Mouse (Mus musculus) C2C12 (cell line): ENCODE measurements around the gene Dnaja4. TPM values are rescaled to one million over a fixed set of nuclear protein-coding genes. Genes with fewer than 3 reads are reported as not detected.

Experiments
- H3K27me3 ChIP-seq: one replicate; pipeline ENCODE4 v1.6.1; 2011; ENCODE audit not compliant: control insufficient read depth, insufficient read depth, insufficient read length
- H3K36me3 ChIP-seq: one replicate; pipeline ENCODE4 v1.6.1; 2011; ENCODE audit not compliant: control insufficient read depth, insufficient read depth
- H3K4me3 ChIP-seq: one replicate; pipeline ENCODE4 v1.5.1; 2011; ENCODE audit warnings: mild to moderate bottlenecking, control low read depth; ENCODE audit not compliant: poor library complexity, insufficient read depth, severe bottlenecking
- H3K79me2 ChIP-seq: one replicate; pipeline ENCODE4 v1.6.1; 2011; ENCODE audit not compliant: control insufficient read depth, insufficient read depth
- H3K79me3 ChIP-seq: one replicate; pipeline ENCODE4 v1.6.1; 2011; ENCODE audit warnings: low read depth, control low read depth
- H3ac ChIP-seq: one replicate; pipeline ENCODE3; 2011; ENCODE audit warnings: low read depth; ENCODE audit not compliant: control insufficient read depth, insufficient read length
- CEBPB ChIP-seq: IDR thresholded peaks from one replicate; pipeline ENCODE4 v1.6.1; 2011; ENCODE audit warnings: low read depth, mild to moderate bottlenecking, control low read depth, moderate library complexity
- CTCF ChIP-seq: IDR thresholded peaks from one replicate; pipeline ENCODE4 v1.5.1; 2011; ENCODE audit not compliant: control insufficient read depth, insufficient read depth, insufficient read length
- FOSL1 ChIP-seq: IDR thresholded peaks from one replicate; pipeline ENCODE4 v1.8.0; 2011; ENCODE audit warnings: mild to moderate bottlenecking, low read length; ENCODE audit not compliant: poor library complexity, insufficient read depth, severe bottlenecking
- MAX ChIP-seq: IDR thresholded peaks from one replicate; pipeline ENCODE4 v1.6.1; 2011; ENCODE audit warnings: mild to moderate bottlenecking, control low read depth
- MYOD1 ChIP-seq: IDR thresholded peaks from one replicate; pipeline ENCODE4 v1.6.1; 2011; ENCODE audit warnings: low read depth; ENCODE audit not compliant: control insufficient read depth, insufficient read length
- MYOG ChIP-seq: IDR thresholded peaks from one replicate; pipeline ENCODE4 v1.6.1; 2011; ENCODE audit not compliant: control insufficient read depth, insufficient read length; ENCODE audit errors: extremely low read depth
- USF1 ChIP-seq: IDR thresholded peaks from one replicate; pipeline ENCODE4 v1.6.1; 2011; ENCODE audit warnings: low read depth, mild to moderate bottlenecking, control low read depth, moderate library complexity
- polyA plus RNA-seq: library from polyadenylated mRNA; unstranded; fragments of >200 nt; fragmentation: generic; extraction: Trizol; gene quantifications from one replicate; pipeline ENCODE4 v1.2.1, GENCODE M21; 2012; ENCODE audit warnings: missing spikeins

Gene Dnaja4
- polyA plus RNA-seq, 1 experiment = 7.1 TPM

GRCm38 (mm10) chr9:54705561-54705960 is 6.9 kb downstream of the Dnaja4 start:
- Histone ChIP-seq H3K79me3 (no peaks in the 10 kb centered on the region), H3K36me3 (no peaks in the 10 kb centered on the region), H3K27me3 (no peaks in the 10 kb centered on the region), H3ac (no peak overlapping the region), H3K4me3 (no peak overlapping the region), H3K79me2 (no peaks in the 10 kb centered on the region)
- TF ChIP-seq CEBPB (no peak), MAX (no peak), CTCF (no peak), FOSL1 (no peak), USF1 (no peak), MYOG (no peak)

GRCm38 (mm10) chr9:54707288-54707999 is 8.8 kb downstream of the Dnaja4 start:
- Histone ChIP-seq H3K36me3 (peaks cover 3% of the 10 kb centered on the region), H3K79me3 (no peaks in the 10 kb centered on the region), H3K79me2 (no peaks in the 10 kb centered on the region), H3K27me3 (no peaks in the 10 kb centered on the region), H3ac (no peak overlapping the region), H3K4me3 (no peak overlapping the region)
- no peak for TF ChIP-seq MYOD1
- no peak for TF ChIP-seq CTCF
- TF ChIP-seq FOSL1 = no peak
- no peak for TF ChIP-seq USF1
- no peak for TF ChIP-seq CEBPB
- TF ChIP-seq MAX = no peak
- TF ChIP-seq MYOG = no peak

DNA sequence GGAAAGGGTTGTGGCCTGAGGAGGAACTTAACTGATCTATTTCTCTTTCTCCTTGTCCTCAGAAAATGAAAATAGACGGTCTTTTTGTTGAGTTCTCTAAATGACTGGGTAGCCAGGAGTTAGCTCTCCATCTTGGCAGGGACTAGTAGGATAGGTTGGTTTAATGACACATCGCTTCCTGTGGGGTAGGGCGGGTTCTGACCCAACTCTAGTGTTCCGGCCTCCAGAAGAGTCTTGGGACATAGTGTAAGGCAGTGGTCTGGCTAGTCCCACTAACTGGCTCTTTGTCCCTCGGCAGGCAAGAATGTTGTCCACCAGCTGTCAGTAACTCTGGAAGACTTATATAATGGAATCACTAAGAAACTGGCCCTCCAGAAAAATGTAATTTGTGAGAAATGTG is 9.4 kb downstream of the Dnaja4 start:
- no peaks in the 10 kb centered on the region for H3K79me3 ChIP-seq
- peaks cover 3% of the 10 kb centered on the region for H3K36me3 ChIP-seq
- TF ChIP-seq FOSL1 (no peak), MYOD1 (no peak), USF1 (no peak)
- no peak overlapping the region for H3ac ChIP-seq
- H3K4me3 ChIP-seq = no peak overlapping the region
- no peaks in the 10 kb centered on the region for H3K27me3 ChIP-seq
- no peaks in the 10 kb centered on the region for H3K79me2 ChIP-seq

DNA sequence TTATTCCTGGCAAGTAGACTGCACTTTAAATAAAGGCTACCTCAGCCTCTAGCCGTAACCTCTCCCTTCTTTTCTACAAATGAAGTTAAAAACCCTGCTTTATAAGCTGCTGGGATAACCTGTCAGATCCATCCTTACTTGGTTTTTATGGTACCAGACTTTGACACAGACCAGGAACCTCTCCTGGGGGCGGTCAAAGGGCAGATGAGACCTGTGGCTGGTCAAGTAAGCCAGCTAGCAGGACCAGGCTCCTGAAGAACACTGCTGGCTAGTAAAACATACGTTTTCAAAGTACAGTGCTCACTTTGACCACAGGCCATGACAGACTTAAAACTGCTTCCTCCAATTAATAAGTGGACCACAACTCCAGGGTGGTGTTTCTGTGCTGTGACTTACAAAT is 17.1 kb downstream of the Dnaja4 start:
- Histone ChIP-seq H3K79me2 (no peaks in the 10 kb centered on the region), H3K27me3 (no peaks in the 10 kb centered on the region), H3K36me3 (peaks cover 58% of the 10 kb centered on the region), H3K79me3 (no peaks in the 10 kb centered on the region), H3ac (no peak overlapping the region), H3K4me3 (no peak overlapping the region)
- TF ChIP-seq MYOG (no peak), USF1 (no peak), MYOD1 (no peak), MAX (no peak), FOSL1 (no peak), CTCF (no peak), CEBPB (no peak)

- peaks cover 69% of the 10 kb centered on the region for H3K36me3 ChIP-seq
These were observed 18.9 kb downstream of the Dnaja4 start for GRCm38 (mm10) chr9:54717527-54717926.

DNA sequence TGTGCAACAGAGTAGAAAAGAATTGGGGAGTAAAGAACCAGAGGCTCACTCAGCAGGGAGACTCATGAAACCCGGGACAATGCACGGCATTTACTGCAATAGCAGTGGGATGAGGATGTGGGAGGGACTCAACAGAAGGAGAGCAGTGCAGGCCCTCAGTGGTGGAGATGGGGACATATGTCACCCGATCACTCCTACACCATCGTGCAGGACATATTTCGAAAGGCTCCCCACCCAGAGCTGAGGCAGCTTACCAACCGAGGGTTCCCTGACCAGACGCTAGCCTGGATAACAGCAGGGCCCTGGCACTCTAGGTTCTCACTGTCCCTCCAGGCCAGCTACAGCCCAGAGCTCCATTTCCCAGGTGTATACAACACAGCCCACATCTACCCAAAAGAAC is 23.5 kb downstream of the Dnaja4 start:
- Histone ChIP-seq H3K27me3 (no peaks in the 10 kb centered on the region), H3K36me3 (peaks cover 82% of the 10 kb centered on the region), H3K79me2 (no peaks in the 10 kb centered on the region), H3ac (no peak overlapping the region), H3K4me3 (no peak overlapping the region), H3K79me3 (no peaks in the 10 kb centered on the region)
- TF ChIP-seq FOSL1 (no peak), USF1 (no peak), MYOD1 (no peak), CEBPB (no peak), CTCF (no peak), MAX (no peak), MYOG (no peak)

More at GRCm38 (mm10) chr9:54717527-54717926, 18.9 kb downstream of the Dnaja4 start:
- no peaks in the 10 kb centered on the region for H3K27me3 ChIP-seq
- no peak overlapping the region for H3K4me3 ChIP-seq
- no peak overlapping the region for H3ac ChIP-seq
- no peaks in the 10 kb centered on the region for H3K79me3 ChIP-seq
- H3K79me2 ChIP-seq = no peaks in the 10 kb centered on the region
- TF ChIP-seq FOSL1 = no peak
